Mouse (Mus musculus) adrenal gland, adult (tissue): ENCODE data around the gene Pde4d.

ENCODE experiments used
- DNase-seq, 2 experiments: peaks; one replicate each; pipeline ENCODE4 v3.0.0; 2022 to 2023; ENCODE audit warnings: low spot score in 1 of 2; ENCODE audit not compliant: inconsistent age in 2 of 2

The Pde4d gene

GRCm38 (mm10) chr13:109609805-109610187 lies 1160.0 kb downstream of the Pde4d start:
- DNase-seq, result peak; percentile 19 to 75

GRCm38 (mm10) chr13:109610772-109611171 lies 1161.0 kb downstream of the Pde4d start:
- DNase-seq, result no peak

GRCm38 (mm10) chr13:109615213-109615784 lies 1165.6 kb downstream of the Pde4d start:
- no peak for DNase-seq

GRCm38 (mm10) chr13:109615785-109616281 lies 1166.1 kb downstream of the Pde4d start:
- DNase-seq, result peak in 1 of 2 experiments; percentile 65

GRCm38 (mm10) chr13:109619158-109619657 lies 1169.5 kb downstream of the Pde4d start:
- no peak for DNase-seq

DNA sequence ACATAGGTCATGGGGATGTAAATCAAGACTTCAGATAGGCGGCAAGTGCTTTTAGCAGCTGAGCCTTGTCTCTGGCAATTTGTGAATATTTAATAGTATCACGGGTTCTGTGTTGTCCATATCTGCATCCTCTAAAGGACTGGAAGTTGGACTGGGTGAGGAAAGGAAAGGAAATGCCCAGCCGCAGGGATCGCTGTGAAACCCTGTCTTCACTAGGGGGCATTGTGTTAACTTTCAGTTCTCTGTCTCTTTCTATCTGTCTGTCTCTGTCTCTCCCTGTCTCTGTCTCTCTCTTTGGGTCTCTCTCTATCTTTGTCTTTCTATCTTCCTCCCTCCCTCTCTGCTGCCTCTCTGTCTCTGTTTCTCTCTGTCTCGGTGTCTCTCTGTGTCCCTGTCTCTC lies 1172.5 kb downstream of the Pde4d start:
- DNase-seq, result no peak

DNA sequence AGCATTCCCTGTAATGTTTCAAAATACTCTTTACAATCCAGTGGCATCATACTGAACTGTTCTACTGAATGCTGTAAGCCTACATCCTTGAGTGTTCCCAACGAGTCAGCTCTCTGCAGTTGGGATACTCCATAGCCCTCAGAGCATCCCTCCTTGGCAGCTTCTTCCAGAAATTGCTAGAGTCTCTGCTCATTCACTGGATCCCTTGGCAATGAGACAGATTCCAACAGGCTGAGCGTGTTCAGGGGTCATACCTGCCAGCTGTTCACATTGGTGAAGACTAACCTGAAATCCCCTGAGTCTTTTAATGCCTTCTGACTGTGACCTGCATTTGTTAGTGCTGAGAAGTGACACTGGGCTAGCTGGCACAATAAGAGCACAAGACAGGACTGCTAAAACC lies 1173.5 kb downstream of the Pde4d start:
- DNase-seq, result no peak

GRCm38 (mm10) chr13:109624772-109625349 lies 1175.1 kb downstream of the Pde4d start:
- no peak for DNase-seq

DNA sequence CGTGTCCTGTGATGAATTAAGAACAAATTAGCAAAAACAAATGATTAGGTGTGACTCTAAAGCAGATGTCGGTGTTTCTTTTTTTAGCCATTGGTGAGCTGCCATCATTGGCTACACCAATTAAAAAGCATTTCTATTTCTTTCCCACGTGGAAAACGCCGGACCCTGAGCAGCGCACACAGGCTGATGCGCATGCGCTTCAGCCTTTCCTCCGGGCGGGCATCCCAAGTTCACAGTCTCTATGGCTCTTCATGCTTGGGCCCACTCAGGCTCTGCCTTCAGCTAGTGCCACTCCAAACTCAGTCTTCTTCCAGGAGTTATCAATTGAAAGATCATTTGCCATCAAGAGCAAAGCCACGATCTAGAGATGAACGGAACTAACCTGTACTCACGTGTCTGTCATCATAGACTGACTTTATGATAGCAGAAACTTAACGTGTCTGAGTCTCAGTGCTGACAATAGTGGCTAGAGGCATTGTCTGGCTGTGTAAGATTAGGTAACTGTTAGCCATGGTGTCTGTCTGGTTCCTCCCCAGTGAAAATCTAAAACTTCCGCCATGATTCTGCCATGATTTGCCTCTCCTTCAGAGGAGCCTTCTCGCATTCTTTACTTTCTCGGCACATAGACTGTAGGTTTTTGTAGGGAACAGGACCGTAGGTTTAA lies 1175.8 kb downstream of the Pde4d start:
- DNase-seq, result no peak

GRCm38 (mm10) chr13:109627265-109627664 lies 1177.5 kb downstream of the Pde4d start:
- DNase-seq, result no peak

DNA sequence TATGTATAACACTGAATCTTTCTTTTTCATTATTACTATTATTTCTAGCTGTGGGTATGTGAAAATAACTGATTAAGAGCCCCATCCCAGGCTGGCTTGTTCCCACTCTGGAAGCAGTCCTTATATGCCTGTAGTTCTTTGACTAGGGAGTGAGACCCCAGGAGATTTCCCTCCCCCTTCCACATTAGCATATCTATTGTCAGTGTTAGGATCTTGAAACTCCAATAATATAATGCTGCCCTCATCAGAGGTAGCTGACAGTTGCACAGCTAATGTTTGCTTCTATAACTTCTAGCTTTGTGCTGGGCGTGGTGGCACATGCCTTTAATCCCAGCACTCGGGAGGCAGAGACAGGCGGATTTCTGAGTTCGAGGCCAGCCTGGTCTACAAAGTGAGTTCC lies 1178.9 kb downstream of the Pde4d start:
- DNase-seq, result no peak

- DNase-seq, result no peak
Measured at GRCm38 (mm10) chr13:109629216-109629615, 1179.5 kb downstream of the Pde4d start.

GRCm38 (mm10) chr13:109631399-109632026 lies 1181.8 kb downstream of the Pde4d start:
- DNase-seq, result no peak

DNA sequence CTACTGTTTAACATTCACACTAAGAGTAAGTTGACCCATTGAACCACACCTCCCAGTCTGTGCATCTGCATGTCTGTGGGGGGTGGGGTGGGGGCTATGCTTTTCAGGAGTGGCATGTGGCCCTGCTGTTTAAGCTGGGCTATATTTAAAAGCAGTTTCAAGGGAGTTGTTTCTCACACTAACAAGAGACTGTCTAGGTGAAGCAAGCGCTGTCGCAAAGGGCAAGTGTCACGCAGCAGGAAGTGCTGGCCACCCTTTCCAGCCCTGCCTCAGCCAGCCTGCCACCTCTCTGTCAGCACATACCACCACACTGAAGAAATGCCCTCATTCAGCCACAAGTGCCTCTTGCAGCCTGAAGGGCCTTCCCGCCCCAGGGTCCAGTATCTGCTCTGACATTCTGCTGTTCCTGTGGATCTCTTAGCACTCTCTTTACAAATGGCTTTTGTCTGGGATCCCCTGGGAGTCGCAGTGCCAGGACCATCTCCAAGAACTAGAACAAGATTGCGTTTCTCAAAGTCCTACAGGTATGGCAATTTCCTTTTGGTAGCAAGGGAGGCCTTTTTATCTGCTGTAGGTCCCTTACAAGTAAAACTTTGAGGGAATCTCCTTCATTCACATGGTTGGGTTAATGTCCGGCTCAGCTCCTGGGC lies 1182.8 kb downstream of the Pde4d start:
- peak in 1 of 2 experiments; percentile 38 for DNase-seq

GRCm38 (mm10) chr13:109633037-109633418 lies 1183.3 kb downstream of the Pde4d start:
- DNase-seq, result no peak

DNA sequence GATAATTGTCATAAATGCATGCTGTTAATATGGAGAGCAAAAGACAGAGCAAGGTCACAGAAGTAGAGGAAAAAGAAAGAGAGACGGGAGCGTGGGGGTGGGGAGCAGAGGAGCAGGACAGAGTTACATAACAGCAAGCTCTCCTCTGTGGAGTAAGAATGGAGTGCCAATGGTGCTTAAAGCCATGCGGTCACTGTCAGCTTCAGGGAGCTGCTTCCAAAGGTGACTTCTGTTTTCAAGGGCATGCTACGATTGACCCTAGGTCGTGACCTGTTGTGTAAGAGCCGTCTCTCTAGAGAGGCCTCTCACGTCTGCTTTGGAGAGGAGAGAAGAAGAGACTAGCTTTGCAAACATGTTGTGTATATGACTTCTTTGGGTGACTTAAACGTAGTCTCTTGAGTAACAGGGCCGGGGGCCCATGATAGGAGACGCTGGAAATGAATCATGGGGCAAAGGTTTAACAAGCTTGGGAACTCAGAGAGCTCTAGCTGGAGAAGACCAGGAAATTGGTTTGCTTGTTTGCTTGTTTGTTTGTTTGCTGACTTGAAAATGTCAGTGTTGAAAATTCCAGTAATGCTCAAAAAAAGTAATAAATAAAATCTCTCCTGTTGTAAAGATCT lies 1186.3 kb downstream of the Pde4d start:
- DNase-seq, result peak in 1 of 2 experiments; percentile 50

DNA sequence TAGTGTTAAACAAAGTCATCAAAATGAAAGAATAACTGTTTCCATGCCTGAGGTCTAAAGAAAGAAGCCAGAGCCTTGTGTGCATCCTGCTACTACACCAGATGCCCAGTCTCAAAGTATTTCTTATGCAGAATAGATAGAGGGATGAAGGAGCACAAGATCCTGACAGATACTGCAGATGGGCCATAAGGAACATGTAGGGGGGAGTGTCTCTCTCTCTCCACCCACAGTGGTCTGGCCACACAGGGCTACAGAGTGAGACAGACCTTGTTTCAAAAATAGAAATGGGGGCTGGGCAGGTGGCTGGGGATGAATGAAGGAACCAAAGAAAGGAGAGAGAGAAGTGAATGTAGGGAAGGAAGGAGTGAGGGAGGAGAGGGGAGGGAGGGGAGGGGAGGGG lies 1188.5 kb downstream of the Pde4d start:
- no peak for DNase-seq

GRCm38 (mm10) chr13:109639286-109639685 lies 1189.5 kb downstream of the Pde4d start:
- no peak for DNase-seq

- DNase-seq, result no peak
Measured at GRCm38 (mm10) chr13:109641562-109641961, 1191.8 kb downstream of the Pde4d start.

DNA sequence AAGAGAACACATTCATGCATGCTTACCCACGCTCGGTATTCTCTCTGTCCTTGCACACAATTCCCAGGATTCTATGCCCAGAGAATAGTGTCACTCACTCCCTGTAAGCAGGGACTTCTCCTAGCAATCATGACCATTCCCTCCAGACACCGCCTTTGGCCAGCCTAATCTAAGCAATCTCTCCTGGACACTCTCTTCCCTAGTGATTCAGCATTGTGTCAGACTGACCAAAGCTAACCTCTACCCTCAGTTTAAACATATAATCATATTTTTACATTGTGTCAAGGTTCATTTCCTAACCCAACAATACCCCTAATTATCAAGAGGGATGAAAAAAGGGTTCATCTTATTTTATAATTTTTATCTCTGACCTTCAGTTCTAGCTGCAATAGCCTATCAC lies 1193.7 kb downstream of the Pde4d start:
- DNase-seq, result no peak

DNA sequence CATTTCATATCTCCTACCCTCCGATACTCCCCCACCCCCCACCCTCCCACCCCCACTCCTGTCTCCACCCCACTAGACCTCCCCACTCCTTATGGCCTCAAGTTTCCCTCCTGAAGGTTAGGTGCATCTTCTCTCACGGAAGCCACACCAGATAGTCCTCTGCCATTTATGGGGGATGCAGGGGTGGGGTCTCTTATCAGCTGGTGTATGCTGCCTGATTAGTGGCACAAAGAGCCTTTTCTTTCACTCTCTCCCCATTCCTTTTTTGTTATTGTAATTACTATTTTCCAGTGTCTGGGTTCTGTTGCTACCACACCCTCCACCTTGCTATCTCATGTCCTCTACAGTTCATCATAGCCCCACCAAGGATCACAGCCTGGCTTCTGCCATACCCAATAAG lies 1194.3 kb downstream of the Pde4d start:
- DNase-seq, result no peak
